Mouse (Mus musculus) CH12.LX (cell line): Measurements from ENCODE around the gene Fmo6.

Experiments used
- BHLHE40 ChIP-seq: IDR thresholded peaks from 2 replicates; pipeline ENCODE4 v1.6.1; 2011; ENCODE audit warnings: mild to moderate bottlenecking, low read depth, low read length, improper control_type of control experiment
- CTCF ChIP-seq, 2 experiments: IDR thresholded peaks in 1 of 2; conservative IDR thresholded peaks in 1 of 2; 2 replicates each; pipeline ENCODE4 v1.5.1; 2011 to 2012; ENCODE audit warnings: low read depth in 2 of 2, low read length in 2 of 2, improper control_type of control experiment in 1 of 2, inconsistent platforms in 1 of 2, mild to moderate bottlenecking in 1 of 2, moderate library complexity in 1 of 2
- EP300 ChIP-seq: IDR thresholded peaks from 2 replicates; pipeline ENCODE4 v1.6.1; 2011; ENCODE audit warnings: low read length, improper control_type of control experiment
- MAFK ChIP-seq: IDR thresholded peaks from 2 replicates; pipeline ENCODE4 v1.6.1; 2011; ENCODE audit warnings: low read length, improper control_type of control experiment; ENCODE audit not compliant: insufficient replicate concordance
- MXI1 ChIP-seq: IDR thresholded peaks from 2 replicates; pipeline ENCODE4 v1.6.1; 2011; ENCODE audit warnings: mild to moderate bottlenecking, low read depth, low read length, improper control_type of control experiment
- POLR2AphosphoS2 ChIP-seq: IDR thresholded peaks from 2 replicates; pipeline ENCODE4 v1.6.1; 2011; ENCODE audit warnings: low read depth, low read length, improper control_type of control experiment

- TF ChIP-seq MXI1 (no peak), EP300 (no peak), POLR2AphosphoS2 (no peak), BHLHE40 (no peak), CTCF (conservative IDR thresholded peaks at IDR 0.05 in 1 of 2, IDR thresholded peaks at IDR 0.05 in 1 of 2; ENCODE audit: low read depth in 2 of 2, low read length in 2 of 2) (no peak), MAFK (no peak)
These were observed 5.9 kb downstream of the Fmo6 start for GRCm38 (mm10) chr1:162931310-162931875.
